Mouse (Mus musculus) T-helper 17 cell (primary cell): ENCODE data around the gene Osbpl2.

Experiments
- in situ Hi-C, 2 experiments: fragments of 300-600 bp; cut with MboI, MseI; formaldehyde crosslinking; loops; 1 replicate in 1 of 2; 2 replicates in 1 of 2; pipeline ENCODE4 v1.15.1; 2025; ENCODE audit warnings: high pct_unique_total_duplicates in 2 of 2

Gene Osbpl2

GRCm38 (mm10) chr2:180118661-180119438, at the start of gene Osbpl2:
Osbpl2 (plus strand) TSS chr2:180119306.
- in situ Hi-C loops, result no loop called here

- in situ Hi-C loops, result no loop called here
These were observed 49.2 kb upstream of the Osbpl2 start for GRCm38 (mm10) chr2:180069770-180070480.

GRCm38 (mm10) chr2:180070481-180071453, 48.3 kb upstream of the Osbpl2 start, which contains the start of gene Mtg2:
Mtg2 (plus strand) TSS chr2:180070588.
- in situ Hi-C loops, result no loop called here

DNA sequence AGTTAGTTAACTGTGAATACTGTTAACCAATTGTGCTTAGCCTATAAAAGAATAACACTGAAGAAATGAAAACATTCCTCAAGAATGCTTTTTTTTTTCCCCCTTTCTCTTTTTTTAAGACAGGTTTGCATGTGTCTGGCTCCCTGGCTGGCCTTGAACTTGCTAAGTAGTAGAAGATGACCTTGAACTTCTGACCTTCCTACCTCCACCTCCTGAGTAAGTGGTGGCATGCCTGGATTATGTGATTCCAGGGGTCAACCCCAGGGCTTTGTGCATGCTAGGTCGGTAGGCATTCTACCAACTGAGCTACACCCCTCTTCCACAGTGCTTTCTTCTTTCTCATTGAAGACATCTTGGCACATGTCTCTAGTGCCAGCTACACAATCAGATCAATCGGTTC, 47.4 kb upstream of the Osbpl2 start:
- in situ Hi-C loops, result no loop called here

- in situ Hi-C loops, result no loop called here
These were observed 46.2 kb upstream of the Osbpl2 start for GRCm38 (mm10) chr2:180072886-180073285.

DNA sequence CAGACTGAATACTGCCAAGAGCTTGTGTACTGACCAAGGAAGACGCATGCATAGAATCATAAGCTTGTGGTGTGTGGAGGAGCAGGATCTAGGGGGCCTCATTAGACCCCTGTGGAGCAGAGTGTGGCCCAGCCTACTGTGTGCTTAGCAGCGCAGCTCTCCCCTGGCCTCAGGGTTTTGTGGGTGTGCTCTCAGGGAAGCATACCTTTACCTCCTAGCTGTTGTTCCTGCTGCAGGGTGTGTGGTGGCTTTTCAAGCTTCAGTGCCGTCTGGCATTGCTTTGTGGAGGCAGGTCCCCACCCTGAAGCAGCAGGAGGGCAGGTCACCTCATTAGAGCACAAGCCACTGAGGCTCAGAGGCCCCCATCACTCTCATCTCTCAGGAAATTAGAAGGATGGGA, 41.5 kb upstream of the Osbpl2 start:
- in situ Hi-C loops, result no loop called here

DNA sequence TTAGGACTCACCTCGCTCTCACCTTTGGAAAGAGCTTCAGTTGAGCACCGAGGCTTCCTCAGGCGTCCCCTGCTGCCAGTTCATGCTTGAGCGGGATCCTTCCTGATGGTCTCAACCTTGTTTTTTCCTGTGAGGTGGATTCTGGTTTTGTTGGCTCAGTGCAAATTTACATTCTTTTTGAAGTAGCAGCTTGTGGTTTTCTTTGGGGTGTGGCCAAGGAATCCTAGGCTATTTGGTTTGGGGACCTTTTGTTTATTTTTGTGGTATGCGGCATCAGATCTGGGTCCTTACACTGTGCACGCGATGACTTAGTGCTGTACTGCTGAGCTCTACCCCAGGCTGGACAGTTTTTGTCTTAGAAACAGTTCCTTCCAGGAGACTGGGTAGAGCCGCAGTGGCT, 38.4 kb upstream of the Osbpl2 start:
- in situ Hi-C loops, result no loop called here

DNA sequence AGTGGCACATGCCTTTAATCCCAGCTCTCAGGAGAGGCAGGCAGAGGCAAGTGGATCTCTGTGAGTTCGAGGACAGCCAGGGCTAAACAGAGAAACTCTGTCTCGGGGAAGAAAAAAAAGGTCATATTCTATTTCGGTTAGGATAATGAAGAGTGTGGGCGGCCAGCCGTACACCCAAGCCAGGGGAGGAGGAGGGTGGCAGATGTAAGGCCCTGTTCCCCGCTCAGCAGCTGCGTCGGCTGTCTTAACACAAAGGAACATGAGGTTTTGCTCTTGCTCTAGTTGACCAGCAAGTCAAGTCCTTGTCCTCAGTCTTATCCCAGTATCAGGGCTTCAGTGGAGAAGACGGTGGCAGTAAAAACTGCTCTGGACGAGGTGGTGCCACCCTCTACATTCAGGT, 36.0 kb upstream of the Osbpl2 start:
- in situ Hi-C loops, result no loop called here

- in situ Hi-C loops, result no loop called here
These were observed 34.5 kb upstream of the Osbpl2 start for GRCm38 (mm10) chr2:180084565-180084964.

DNA sequence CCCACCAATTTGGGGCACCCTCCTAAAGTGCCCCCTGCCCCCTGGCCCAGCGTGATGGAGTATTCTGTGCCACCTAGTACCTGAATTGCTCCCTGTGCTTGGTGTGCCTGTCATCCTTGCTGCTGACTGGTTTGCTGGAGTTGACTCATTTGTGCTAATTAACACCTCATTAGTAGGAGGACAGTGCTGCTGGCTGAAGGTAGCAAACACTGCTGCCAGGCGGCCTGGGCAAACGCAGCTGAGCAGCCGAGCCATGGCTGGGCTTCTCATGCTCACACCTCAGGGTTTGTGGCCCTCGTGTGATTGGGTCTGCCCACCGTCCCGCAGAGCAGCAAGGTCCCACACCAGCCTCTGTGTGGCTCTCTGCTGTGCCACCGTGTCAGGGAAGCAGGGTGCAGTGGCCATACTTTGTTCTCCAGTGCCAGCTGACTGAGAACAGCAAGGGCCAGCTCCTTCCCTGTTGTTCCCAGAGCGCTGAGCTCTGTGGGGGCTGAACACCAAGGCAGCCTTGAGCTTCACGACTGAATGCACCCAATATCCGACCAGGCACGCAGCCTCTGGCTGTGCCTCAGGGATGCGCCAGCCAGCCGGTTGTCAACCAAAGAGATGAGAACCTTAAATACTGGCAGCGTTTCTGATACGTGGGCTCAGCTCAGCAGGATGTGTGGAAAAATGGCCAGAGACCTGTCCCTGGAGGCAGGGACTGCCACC, 33.0 kb upstream of the Osbpl2 start:
- in situ Hi-C loops, result no loop called here

- in situ Hi-C loops, result no loop called here
These were observed 32.5 kb upstream of the Osbpl2 start for GRCm38 (mm10) chr2:180086637-180087027.

- in situ Hi-C loops, result no loop called here
These were observed 31.6 kb upstream of the Osbpl2 start for GRCm38 (mm10) chr2:180087472-180087871.

- in situ Hi-C loops, result no loop called here
These were observed 28.8 kb upstream of the Osbpl2 start for GRCm38 (mm10) chr2:180090285-180090684.

DNA sequence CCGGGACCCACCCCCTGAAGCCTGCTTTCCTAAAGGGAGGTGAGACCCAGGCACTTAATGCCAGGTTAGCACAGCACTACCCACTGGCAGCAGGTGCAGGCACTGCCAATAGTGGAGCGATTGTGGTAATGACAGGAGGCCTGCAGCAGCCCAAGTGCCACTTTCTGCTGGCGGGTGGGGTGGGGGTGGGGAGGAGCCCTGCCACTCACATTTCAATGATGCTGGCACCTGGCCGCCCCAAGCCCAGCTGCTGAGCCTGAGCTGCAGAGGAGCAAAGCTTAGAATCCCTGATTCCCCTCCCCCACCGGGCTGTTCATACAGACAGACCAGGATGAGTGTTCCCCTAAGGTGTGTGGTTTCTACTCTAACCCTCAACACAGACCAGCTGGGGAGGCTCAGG, 23.4 kb upstream of the Osbpl2 start:
- in situ Hi-C loops, result no loop called here

DNA sequence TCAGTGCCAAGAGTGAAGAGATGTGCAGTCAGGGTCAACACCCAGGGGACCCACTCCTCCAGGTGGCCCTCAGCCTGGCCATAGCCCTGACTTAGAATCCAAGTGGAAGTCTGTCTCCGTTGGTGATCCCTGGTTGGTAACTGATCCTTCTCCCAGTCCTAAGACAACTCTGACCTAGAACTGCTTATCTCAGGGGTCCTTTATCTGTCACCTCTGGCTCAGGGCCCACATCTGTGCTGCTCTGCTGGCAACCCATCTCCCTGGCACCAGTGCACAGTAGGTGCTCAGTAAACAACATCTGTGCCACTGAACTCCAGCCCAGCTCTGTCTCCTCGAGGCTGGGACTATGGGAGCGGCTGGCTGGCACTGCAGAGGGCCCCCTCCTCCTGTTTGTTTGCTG, 21.5 kb upstream of the Osbpl2 start:
- in situ Hi-C loops, result no loop called here

GRCm38 (mm10) chr2:180098167-180098566, 20.9 kb upstream of the Osbpl2 start:
- in situ Hi-C loops, result no loop called here

DNA sequence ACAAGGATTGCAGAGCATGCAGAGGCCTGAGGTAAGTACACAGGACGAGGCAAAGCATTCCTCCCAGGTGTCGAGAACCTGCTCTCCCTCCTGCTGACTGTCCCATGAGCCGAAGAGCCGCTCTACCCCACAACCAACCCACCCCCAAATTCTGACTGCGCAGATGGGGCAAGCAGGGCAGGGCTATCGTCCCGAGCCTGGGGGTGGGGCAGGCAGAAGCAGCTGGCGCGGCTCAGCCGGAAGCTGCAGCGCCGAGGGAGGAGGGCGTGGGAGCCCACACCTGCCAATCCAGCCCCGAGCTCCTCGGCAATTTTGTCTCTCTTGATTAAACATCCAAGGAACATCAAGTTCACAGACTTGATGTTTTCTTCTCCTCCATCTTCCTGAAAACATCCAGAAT, 19.6 kb upstream of the Osbpl2 start:
- in situ Hi-C loops, result no loop called here

GRCm38 (mm10) chr2:180103151-180103977, 15.7 kb upstream of the Osbpl2 start:
- in situ Hi-C loops, result no loop called here

DNA sequence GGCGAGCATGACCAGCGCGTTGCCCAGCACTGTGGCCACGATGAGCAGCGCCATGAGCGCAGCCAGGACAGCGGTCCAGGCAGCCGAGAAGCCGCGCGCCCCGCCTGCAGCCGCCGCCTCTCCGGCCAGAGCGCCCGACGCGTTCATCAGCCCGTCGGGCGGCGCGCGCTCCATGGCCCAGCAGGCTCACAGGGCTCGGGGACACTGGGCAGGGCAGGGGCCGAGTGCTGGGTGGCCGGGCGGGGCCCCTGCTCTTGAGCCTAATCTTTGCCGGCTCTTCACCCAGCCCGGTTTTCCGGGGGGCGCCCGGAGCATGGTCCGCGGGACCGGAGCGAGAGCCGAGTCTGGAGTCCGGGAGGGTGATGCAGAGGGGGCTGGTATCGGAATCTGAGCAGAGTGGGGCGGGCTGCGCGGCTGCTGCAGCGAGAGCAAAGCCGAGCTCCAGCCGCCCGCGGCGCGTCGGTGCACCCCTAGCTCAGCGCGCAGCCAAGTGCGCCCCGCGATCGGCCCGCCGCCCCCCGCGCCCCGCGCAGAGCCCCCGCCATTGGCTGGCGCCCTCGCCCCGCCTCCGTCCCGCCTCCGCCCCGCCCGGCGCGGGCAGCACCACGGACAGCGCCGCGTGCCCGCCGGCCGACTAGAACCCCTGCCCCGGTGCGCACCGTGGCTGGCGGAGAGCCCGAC, 15.0 kb upstream of the Osbpl2 start, which contains the start of gene Hrh3:
Hrh3 (minus strand) TSS at position 511 of the 681 bp plus-strand sequence.
- in situ Hi-C loops, result no loop called here
